Mouse (Mus musculus) embryonic facial prominence, embryonic 14.5 days (tissue): ENCODE measurements at regions not wholly inside any gene's neighbourhood (a gene's known extent, or its start where the extent isn't known, plus 50 kb on each side); places are given as distances from the start of the nearest gene placed in this dataset.

ENCODE experiments used
- ATAC-seq: fragments of 200-750 bp; cut with Nextera tagmentation; 2 replicates; pipeline ENCODE4 v1.8.0; 2017; ENCODE audit warnings: low read depth, moderate number of reproducible peaks, moderate TSS enrichment
- DNase-seq: peaks from one replicate; pipeline ENCODE4 v3.0.0-alpha.2; 2015; ENCODE audit warnings: low spot score
- H3K27ac ChIP-seq: fragments of 300-500 bp; sonication (generic); replicated peaks from 2 replicates; pipeline ENCODE4 v1.5.1; 2014; ENCODE audit warnings: low read depth, mild to moderate bottlenecking, low read length, moderate library complexity
- H3K27me3 ChIP-seq: fragments of 300-500 bp; sonication (generic); replicated peaks from 2 replicates; pipeline ENCODE4 v1.6.1; 2014; ENCODE audit warnings: low read length; ENCODE audit not compliant: control insufficient read depth, insufficient read depth
- H3K36me3 ChIP-seq: fragments of 300-500 bp; sonication (generic); 2 replicates; pipeline ENCODE4 v1.6.1; 2014; ENCODE audit warnings: low read length, mixed read lengths; ENCODE audit not compliant: control insufficient read depth, insufficient read depth
- H3K4me1 ChIP-seq: fragments of 300-500 bp; sonication (generic); 2 replicates; pipeline ENCODE4 v1.6.1; 2014; ENCODE audit warnings: antibody characterized with exemption, low read length; ENCODE audit not compliant: control insufficient read depth, insufficient read depth
- H3K4me2 ChIP-seq: fragments of 300-500 bp; sonication (generic); 2 replicates; pipeline ENCODE4 v1.6.1; 2014; ENCODE audit warnings: low read depth, mild to moderate bottlenecking, low read length, moderate library complexity, mixed read lengths
- H3K4me3 ChIP-seq: fragments of 300-500 bp; sonication (generic); 2 replicates; pipeline ENCODE4 v1.5.1; 2014; ENCODE audit warnings: low read depth, mild to moderate bottlenecking, low read length
- H3K9ac ChIP-seq: fragments of 300-500 bp; sonication (generic); 2 replicates; pipeline ENCODE4 v1.6.1; 2014; ENCODE audit warnings: low read depth, mild to moderate bottlenecking, low read length, moderate library complexity, mixed read lengths
- H3K9me3 ChIP-seq: fragments of 300-500 bp; sonication (generic); 2 replicates; pipeline ENCODE4 v1.6.1; 2016; ENCODE audit warnings: low read length; ENCODE audit not compliant: control insufficient read depth
- WGBS: fragments of 180-500 bp; shearing (Covaris S2); extraction: QIAGEN DNeasy Blood & Tissue Kit; methylation state at CpG from one replicate; pipeline ENCODE4 v1.1.7; 2014; 5-methylcytosine and 5-hydroxymethylcytosine counted together

GRCm38 (mm10) chr15:53006844-53007243, 877.9 kb upstream of the Gm7489 start:
- H3K9me3 ChIP-seq, result no peaks in the 10 kb centered on the region
- 50% methylated on average over 1 of the region's 1 CpGs for WGBS
- ATAC-seq (no peak), DNase-seq (no peak)
- no peaks in the 10 kb centered on the region for H3K36me3 ChIP-seq
- no peaks in the 10 kb centered on the region for H3K27me3 ChIP-seq
- H3K27ac ChIP-seq, result no peak overlapping the region
- H3K4me2 ChIP-seq, result no peak overlapping the region
- no peak overlapping the region for H3K9ac ChIP-seq
- no peak overlapping the region for H3K4me3 ChIP-seq
- H3K4me1 ChIP-seq, result no peaks in the 10 kb centered on the region

- Histone ChIP-seq H3K27me3 (no peaks in the 10 kb centered on the region), H3K4me2 (no peak overlapping the region), H3K4me1 (no peaks in the 10 kb centered on the region), H3K4me3 (no peak overlapping the region), H3K36me3 (no peaks in the 10 kb centered on the region), H3K27ac (no peak overlapping the region), H3K9me3 (no peaks in the 10 kb centered on the region), H3K9ac (no peak overlapping the region)
- 86% methylated on average over 3 of the region's 3 CpGs for WGBS
- DNase-seq (no peak), ATAC-seq (no peak)
These were observed 875.4 kb upstream of the Gm7489 start for GRCm38 (mm10) chr15:53009337-53009736.
